Mouse (Mus musculus): Measurements from ENCODE around the gene Rab31.

The Rab31 gene

DNA sequence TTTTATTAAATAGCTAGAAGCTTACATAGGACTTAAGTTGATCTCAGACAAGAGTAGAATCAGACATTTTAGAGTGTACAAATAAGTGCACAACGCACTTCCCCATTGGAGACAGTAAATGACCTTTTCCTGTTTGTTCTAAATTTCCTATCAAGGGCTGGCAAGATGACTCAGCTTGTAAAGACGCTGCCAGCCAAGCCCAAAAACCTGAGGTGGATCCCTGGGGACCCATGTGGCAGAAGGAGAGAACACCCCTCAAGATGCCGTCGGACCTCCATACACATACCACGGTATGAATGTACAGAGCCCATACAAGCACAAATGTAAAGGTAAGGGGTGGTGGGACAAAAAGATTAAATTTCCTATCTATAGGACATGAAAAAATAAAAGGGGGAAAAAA, 35.4 kb downstream of the Rab31 start:
- no peak for DNase-seq (ENCODE audit: low read depth)

GRCm38 (mm10) chr17:65735088-65735487, 37.5 kb downstream of the Rab31 start:
- DNase-seq (ENCODE audit: low read depth), result no peak

DNA sequence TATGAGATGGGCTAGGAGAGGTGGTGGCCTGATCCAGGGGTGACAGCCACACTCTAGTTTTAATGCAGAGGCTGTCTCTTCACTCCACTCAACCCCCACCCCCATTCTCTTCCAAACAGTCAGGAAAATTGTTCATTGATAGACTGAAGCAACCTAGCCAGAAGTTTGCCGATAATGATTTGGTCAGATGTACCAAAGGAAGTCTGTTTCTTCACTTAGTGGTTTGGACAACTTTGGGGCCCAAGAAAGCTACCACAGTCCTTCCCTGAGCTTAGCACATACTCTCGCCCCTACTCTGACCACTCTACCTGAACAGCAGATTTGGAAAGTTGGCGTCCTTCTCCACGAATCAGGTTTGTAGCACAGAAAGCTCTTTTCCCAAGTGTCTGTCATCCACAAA, 39.9 kb downstream of the Rab31 start:
- DNase-seq (ENCODE audit: low read depth), result no peak

DNA sequence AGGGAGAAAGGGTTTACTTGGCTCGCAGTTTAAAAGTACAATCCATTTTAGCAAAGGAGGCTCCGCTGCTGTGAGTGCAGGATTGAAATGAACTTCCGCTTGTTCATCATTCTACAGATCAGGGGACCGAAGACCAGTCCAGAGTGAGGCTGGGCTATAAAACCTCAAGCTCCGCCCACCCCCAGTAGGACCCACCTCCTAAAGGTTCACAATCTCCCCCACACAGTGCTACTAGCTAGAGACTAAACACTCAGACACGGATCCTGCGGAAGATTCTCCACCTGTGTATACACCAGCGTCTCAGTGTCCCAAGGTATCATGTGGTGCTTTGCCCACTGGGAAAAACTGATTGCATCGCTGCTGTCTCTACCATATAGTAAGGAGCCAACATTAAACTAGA, 40.8 kb downstream of the Rab31 start:
- DNase-seq (ENCODE audit: low read depth), result no peak

DNA sequence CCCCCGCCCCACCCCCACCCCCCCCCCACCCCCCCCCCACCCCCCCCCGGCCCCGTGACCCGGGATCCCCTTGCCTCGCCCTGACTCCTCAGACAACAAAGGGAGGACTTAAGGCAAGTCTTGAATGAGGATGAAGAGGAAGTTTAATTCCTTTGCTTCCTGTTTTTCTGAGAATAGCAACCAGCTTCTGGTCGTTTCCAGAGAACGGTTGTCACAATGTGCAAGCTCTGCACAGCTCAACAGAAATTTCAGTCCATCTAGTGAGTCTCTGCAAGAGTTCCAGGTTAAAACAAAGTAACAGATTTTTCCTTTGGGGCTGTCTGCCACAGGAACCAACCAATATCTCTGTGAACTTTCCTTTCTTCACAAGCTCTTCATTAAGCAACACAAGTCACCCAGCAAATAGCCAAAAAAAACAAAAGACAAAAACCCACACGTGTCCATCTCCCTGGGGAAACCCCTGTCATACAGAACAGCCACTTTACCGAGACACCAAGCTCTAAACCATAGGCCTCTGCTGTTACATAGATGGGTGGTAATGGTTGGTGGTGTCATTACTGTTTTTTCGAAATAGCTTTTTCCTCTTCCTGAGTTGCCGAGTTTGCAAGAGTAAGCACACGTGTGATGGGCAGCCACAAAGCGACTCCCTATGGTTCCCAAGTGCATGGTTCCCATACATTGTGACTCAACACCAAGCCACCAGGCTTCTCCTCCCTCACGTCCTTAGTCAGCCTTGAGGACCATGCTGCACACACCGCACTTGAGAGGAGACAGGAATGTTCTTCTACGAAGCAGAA, 42.4 kb downstream of the Rab31 start:
- no peak for DNase-seq (ENCODE audit: low read depth)

- DNase-seq (ENCODE audit: low read depth), result no peak
Observed at GRCm38 (mm10) chr17:65726755-65727154, 45.8 kb downstream of the Rab31 start.

GRCm38 (mm10) chr17:65726274-65726673, 46.3 kb downstream of the Rab31 start:
- DNase-seq (ENCODE audit: low read depth), result peak; percentile 19

- no peak for DNase-seq (ENCODE audit: low read depth)
Observed at GRCm38 (mm10) chr17:65725814-65726213, 46.7 kb downstream of the Rab31 start.

- no peak for DNase-seq (ENCODE audit: low read depth)
Observed at GRCm38 (mm10) chr17:65725381-65725780, 47.2 kb downstream of the Rab31 start.

- no peak for DNase-seq (ENCODE audit: low read depth)
Observed at GRCm38 (mm10) chr17:65724254-65724653, 48.3 kb downstream of the Rab31 start.

DNA sequence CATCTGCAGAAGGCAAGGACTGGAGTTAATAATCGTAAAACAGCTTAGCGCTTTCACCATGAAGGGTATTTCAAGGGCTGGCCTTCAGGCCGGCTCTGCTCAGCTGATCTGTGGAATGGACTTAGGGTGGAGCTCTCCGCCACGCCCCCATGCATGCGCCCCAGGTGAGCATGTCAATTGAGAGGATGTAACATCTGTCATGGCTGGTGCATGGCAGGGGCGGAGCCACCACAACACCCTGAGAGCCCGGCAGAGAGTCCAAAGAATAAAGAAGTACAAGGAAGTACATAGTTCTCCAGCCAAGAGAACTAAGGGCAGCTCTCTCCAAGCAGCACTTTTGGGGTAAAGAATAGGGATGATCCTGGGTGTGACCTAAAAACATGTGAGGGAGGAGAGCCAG, 48.9 kb downstream of the Rab31 start:
- DNase-seq (ENCODE audit: low read depth), result no peak

GRCm38 (mm10) chr17:65721330-65721729, 51.2 kb downstream of the Rab31 start:
- no peak for DNase-seq (ENCODE audit: low read depth)

GRCm38 (mm10) chr17:65719826-65720225, 52.7 kb downstream of the Rab31 start:
- DNase-seq (ENCODE audit: low read depth), result no peak

DNA sequence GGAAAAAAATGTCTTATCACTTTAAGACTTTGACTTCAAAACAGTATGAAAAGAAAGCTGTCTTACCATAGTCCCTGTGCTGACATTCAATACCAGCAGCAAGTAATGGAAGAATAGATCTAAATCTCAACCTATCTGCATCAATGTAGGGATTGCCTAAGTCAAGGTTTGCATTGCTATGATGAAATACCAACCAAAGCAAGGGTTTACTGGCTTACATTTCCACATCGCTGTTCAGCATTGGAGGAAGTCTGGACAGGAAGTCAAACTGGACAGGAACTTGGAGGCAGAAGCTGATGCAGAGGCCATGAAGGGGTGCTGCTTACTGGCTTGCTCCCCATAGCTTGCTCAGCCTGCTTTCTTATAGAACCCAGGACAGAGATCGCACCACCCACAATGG, 54.0 kb downstream of the Rab31 start:
- DNase-seq (ENCODE audit: low read depth), result no peak

GRCm38 (mm10) chr17:65717658-65718199, 54.8 kb downstream of the Rab31 start:
- no peak for DNase-seq (ENCODE audit: low read depth)

- DNase-seq (ENCODE audit: low read depth), result no peak
Observed at GRCm38 (mm10) chr17:65714060-65714459, 58.5 kb downstream of the Rab31 start.

DNA sequence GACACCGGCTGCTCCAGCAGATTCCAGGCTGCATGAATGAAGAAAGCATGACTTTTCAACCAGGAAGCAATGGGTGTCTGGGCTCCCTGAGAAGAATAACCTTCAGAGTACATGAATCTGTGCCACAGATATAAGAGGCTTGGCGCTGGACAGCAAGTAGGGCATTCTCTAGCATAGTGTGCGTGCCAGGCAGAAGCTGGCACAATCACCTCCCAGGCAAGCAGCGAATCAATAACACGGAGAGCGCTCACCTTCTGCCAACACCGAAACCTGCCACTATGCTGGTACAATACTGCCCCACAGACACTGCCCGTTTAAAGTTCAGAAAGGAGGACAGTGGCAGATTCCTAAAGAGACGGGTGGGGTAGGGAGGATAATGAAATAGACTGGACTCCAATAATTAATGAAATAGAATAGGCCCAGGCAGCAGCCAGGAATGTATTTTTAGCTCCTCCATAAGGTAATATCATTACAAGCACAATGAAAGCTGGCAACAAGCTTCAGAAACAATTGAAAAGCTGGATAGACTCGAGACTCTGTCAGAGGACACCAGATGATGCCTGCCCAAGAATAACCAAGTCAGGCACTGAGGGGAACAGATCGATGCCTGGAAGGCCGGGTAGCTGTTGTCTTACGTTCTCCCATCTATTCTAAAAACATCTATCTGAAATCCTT, 59.6 kb downstream of the Rab31 start:
- DNase-seq (ENCODE audit: low read depth), result no peak

GRCm38 (mm10) chr17:65711779-65712178, 60.8 kb downstream of the Rab31 start:
- DNase-seq (ENCODE audit: low read depth), result no peak

DNA sequence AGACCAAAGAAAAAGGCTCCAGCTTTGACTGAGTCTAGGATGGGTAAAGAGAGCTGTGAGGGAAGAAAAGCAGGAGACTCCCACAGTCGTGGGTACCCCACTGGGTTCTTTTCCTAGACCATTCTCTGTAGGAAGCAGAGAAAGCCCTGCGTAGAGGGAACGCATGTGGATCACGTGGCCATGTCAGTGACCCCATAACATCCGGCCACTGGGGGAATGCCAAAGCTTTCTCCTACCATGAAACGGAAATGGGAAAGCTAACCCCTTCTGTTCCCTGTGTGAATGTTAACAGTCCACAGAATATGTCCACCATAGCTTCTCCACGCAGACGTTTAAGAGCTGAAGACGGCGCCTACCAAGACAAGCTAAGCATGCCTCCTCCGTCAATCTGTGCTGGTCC, 62.0 kb downstream of the Rab31 start:
- DNase-seq (ENCODE audit: low read depth), result no peak

DNA sequence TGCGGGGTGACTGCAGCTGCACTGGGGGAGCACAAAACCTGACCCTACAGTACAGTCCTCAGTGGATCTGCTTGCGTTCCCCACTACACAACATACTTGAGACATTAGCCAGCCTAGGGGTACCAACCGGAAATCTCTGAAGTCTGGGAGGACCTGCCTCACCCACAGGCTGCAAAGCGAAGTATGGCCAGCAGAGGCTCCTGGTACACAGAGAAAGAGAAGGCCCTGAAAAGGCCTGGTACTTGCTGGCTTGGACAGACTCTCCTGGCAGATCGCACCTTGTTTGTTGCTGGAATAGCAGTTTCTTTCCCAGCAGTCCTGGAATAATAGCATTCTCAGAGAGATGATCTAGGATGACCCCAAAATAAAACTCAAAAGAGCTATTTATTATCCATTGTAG, 66.3 kb downstream of the Rab31 start:
- DNase-seq (ENCODE audit: low read depth), result no peak

DNA sequence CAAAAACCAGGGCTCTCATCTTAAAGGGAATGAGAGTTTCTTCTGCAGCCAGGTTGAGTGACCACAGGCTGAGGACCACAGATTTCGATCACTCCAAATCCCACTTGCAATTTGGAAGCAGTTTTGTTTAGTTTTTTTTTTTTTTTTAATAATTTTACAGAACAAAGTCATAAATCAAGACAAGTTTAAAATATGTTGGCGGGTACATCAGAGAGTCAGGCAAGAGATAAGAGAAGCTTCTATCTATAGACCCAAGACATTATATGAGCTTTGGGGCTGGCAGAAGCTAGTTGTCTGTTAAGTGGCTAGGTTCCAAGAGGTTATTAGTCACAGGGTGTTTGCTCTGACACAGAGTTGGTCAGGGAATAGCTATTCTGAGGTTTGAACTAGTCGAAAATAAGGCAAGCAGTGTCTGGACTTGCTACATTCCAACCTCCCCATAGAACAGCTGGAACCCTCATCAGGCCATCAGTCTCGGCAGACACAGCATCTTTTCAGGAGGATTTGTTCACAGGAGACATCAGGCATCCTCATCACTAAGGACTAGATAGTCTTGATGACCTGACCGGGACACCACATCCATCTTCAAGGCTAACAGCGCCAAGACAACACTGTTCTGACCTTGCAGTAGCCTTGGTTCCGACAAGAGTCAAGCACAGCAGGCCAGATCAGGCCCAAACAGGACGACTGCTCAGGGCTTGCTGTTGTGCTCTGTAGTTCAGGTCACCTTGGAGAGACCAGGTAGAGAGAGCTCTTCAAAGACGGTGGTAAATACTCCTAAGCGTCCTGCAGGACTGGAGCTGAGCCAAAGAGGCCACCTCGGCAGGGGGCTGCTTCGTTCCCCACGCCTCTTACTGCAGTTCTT, 68.8 kb downstream of the Rab31 start:
- no peak for DNase-seq (ENCODE audit: low read depth)

DNA sequence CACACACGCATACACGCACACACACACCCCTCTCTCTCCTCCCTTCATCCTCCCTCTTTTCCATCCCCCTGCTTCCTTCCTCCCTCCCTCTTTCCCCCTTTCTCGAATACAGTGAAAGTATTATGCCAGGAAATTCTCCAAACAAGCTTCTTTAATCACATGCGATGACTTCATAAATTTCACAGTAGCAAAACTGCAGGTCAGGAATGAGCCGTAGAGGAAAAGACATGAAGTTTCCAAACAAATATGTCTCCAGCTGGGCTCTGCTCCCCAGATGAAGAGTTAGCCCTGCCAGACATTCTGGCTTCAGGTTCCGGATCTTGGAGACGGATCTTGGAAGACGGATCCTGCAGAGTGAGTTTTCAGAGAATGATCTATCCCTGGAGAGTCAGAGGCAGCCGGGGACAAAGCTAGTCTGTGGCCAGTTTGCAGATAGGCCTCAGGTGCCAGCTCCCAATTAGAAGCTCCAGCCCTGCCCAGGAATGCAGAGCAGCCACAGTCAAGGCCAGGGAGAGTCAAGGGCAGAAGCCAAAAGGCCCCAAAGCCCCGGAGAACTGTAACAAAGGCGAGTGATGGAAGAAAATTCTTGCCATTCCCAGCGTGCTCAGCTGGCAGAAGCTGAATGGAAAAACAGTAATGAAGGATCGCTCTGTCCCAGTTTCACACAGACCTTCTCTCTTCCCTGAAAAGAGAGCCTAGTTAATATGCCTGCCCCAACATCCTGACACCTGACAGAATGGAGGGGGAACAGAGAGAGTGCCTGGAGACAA, 70.6 kb downstream of the Rab31 start:
- DNase-seq (ENCODE audit: low read depth), result no peak

Measured in c-Kit-positive CD71-positive TER-119-negative erythroid progenitor cells, embryonic 14.5 days (primary cell).